Mouse (Mus musculus) CH12.LX (cell line): ENCODE results near the gene Dtnb.

Source experiments
- BHLHE40 ChIP-seq: IDR thresholded peaks from 2 replicates; pipeline ENCODE4 v1.6.1; 2011; ENCODE audit warnings: mild to moderate bottlenecking, low read depth, low read length, improper control_type of control experiment
- CTCF ChIP-seq, 2 experiments: IDR thresholded peaks in 1 of 2; conservative IDR thresholded peaks in 1 of 2; 2 replicates each; pipeline ENCODE4 v1.5.1; 2011 to 2012; ENCODE audit warnings: low read depth in 2 of 2, low read length in 2 of 2, improper control_type of control experiment in 1 of 2, inconsistent platforms in 1 of 2, mild to moderate bottlenecking in 1 of 2, moderate library complexity in 1 of 2
- POLR2A ChIP-seq: IDR thresholded peaks from 2 replicates; pipeline ENCODE4 v1.6.1; 2011; ENCODE audit warnings: low read depth, mild to moderate bottlenecking, improper control_type of control experiment, low read length

- TF ChIP-seq POLR2A: no peak
- no peak for TF ChIP-seq BHLHE40
- no peak for TF ChIP-seq CTCF (conservative IDR thresholded peaks at IDR 0.05 in 1 of 2, IDR thresholded peaks at IDR 0.05 in 1 of 2; ENCODE audit: low read depth in 2 of 2, low read length in 2 of 2)
These were observed 152.7 kb downstream of the Dtnb start for GRCm38 (mm10) chr12:3724822-3725370.
